Mouse (Mus musculus): ENCODE data around the gene Pitpnm3.

DNA sequence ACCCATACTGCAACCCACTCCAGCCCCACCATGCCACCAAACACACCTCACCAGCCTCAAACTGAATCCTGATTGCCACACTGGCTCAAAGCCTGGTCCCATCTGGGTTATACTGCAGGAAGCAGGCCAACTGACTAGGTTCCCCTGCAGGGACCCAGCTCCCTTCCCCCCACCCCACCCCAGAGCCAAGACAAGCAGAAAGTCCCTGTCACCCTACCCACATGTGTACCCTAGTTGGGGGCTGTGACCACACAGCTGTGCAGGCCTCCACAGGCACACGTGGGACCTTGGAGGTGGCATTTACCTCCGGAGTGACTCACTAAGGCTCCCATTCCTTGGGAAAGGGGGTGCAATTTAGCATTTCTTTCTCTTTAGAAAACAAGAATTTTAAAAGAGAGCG lies 5.1 kb downstream of the Pitpnm3 start:
- TF ChIP-seq GATA1 (IDR thresholded peaks at IDR 0.05; ENCODE audit: low read length) (no peak), TAL1 (IDR thresholded peaks at IDR 0.05; ENCODE audit: low read length) (no peak)
